In the genomic region with DNA sequence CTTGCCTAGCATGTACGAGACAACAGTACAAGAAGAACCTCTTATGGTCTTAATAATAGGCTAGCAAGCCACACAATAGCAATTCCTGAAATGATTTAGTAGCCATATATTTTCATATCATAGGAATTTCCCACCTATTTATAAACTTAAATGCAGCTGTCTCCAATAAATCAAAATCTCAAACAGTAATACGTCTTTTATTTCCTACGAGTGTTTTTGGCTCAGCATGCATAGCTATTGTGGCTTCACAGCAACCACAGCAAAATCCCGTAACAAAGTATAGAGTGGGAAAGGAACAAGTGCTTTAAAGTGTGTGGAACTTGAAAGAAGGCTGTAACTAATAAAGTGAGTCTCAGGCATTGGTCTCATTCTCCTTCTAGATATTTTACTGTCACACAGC, we compare ENCODE assay signal across 20 mouse cellular contexts.
"Had no signal": no experiment of that assay in that cellular context is flagged by ENCODE, and none has a peak within 500 bp of the region (broad histone marks: within the 10 kb centered on the region; RNA-seq: fewer than 3 reads in every experiment).

No protein-coding gene starts in this region.

- ATAC-seq: lung, postnatal 0 days; midbrain, embryonic 13.5 days; midbrain, embryonic 15.5 days had no signal

- H3K27me3 ChIP-seq: lung, embryonic 15.5 days; megakaryocyte, embryonic 14.5 days; midbrain, embryonic 13.5 days; midbrain, embryonic 15.5 days; neural tube, embryonic 13.5 days; neural tube, embryonic 15.5 days had no signal

- DNase-seq: lung, adult 2 months; lung, postnatal 14 days; lung, postnatal 36 days; retina, postnatal 1 day; right cerebral cortex, adult 18-20 months; right cerebral cortex, postnatal 25 days; right cerebral cortex, postnatal 4 days; spleen, adult 18-20 months; thymus, adult 18-20 months; thymus, postnatal 14 days; thymus, postnatal 36 days had no signal

- H3K4me1 ChIP-seq: lung, embryonic 15.5 days; neural tube, embryonic 13.5 days; neural tube, embryonic 15.5 days had no signal

- H3K9ac ChIP-seq: lung, embryonic 15.5 days; midbrain, embryonic 13.5 days; midbrain, embryonic 15.5 days; neural tube, embryonic 13.5 days; neural tube, embryonic 15.5 days had no signal

- H3K4me2 ChIP-seq: lung, embryonic 15.5 days; midbrain, embryonic 11.5 days; midbrain, embryonic 13.5 days; midbrain, embryonic 15.5 days; neural tube, embryonic 13.5 days; neural tube, embryonic 15.5 days had no signal

- H3K4me3 ChIP-seq: lung, embryonic 15.5 days; megakaryocyte, embryonic 14.5 days; midbrain, embryonic 13.5 days; midbrain, embryonic 15.5 days; neural tube, embryonic 13.5 days; neural tube, embryonic 15.5 days had no signal

- H3K9me3 ChIP-seq: lung, embryonic 15.5 days; megakaryocyte, embryonic 14.5 days; midbrain, embryonic 13.5 days; midbrain, embryonic 15.5 days; neural tube, embryonic 13.5 days; neural tube, embryonic 15.5 days had no signal

- H3K27ac ChIP-seq: lung, embryonic 15.5 days; macrophage; midbrain, embryonic 13.5 days; midbrain, embryonic 15.5 days; neural tube, embryonic 13.5 days; neural tube, embryonic 15.5 days had no signal
